Mouse (Mus musculus): ENCODE measurements at regions not wholly inside any gene's neighbourhood (a gene's known extent, or its start where the extent isn't known, plus 50 kb on each side); places are given as distances from the start of the nearest gene placed in this dataset.

DNA sequence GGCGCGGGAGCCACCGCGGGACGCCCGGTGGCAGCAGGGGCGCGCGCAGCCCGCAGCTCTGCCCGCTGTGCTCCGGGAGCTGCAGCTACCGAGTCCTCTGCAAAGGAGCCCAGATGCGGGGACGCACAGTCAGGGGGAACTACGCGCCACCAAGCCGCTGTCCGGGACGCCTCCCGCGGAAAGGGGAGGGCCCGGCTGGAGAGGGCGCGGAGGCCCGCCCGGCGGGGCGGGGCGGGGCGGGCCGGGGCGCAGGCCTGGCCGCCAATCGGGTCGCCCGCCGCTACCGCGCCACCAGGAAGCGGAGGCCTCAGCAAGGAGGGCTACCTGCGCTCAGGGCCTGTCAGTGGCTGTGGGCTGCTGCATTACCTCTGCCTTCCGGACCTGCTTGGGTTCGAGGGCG lies 1156.9 kb downstream of the Gm10330 start:
- DNase-seq (ENCODE audit: low spot score), result peak; percentile 2

Measured in testis, postnatal 14 days (tissue).